Mouse (Mus musculus): ENCODE measurements around the gene Lpin3. TPM values are rescaled to one million over a fixed set of nuclear protein-coding genes. Genes with fewer than 3 reads are reported as not detected.
A peak's percentile ranks its signal among the peaks of the same experiment; 100 is the strongest.

Gene Lpin3
- total RNA-seq, 2 experiments from 2014 or later: 3.2 to 5.0 TPM

DNA sequence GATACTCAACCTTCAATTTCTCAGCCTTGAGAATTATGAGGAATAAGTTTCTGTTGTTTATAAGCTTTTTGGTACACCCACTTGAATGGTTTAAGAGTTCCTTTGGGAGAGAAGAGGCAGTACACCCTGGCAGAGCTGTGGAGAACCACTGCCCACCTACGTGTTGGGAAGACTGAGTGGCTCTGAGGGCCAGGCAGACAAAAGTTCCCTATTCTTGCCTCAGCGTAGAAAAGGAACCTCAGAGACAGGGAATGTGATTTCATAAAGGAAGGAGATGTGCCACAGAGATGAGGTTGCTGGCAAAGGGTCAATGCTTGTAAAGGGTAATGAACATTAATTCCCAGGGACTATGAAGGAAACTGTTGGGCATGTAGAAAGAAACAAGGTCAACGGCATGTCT lies 74.1 kb downstream of the Lpin3 start:
- no peak for DNase-seq
- intact Hi-C loops (cut with DNase I): no loop called here
- Histone ChIP-seq H3K4me3 (no peak overlapping the region), H3K27ac (no peak overlapping the region)
- no peak for TF ChIP-seq CTCF (IDR thresholded peaks at IDR 0.05)

DNA sequence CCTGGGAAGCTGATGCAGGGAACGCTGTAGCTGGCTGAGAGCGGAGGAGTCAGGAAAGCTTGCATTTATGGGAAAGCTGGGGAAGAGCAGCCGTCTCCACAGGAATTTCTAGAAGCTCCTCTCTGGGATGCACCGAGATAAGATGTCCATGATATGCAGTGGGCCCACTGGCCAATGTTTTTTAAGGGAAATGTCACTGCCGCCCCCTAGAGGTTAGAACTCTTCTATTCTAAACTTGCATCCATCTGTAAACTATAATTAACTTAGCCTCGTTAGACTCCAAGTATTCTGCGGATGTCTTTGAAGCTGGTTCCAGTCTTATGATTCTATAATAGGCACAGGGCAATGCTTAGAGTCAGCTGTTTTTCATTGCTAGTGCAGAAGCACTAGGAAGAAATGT lies 74.9 kb downstream of the Lpin3 start:
- Histone ChIP-seq H3K27ac (peak overlapping the region; percentile 79), H3K4me3 (no peak overlapping the region)
- intact Hi-C loops (cut with DNase I): loop anchor here (5.0 kb wide), 1 partner anchor 358 kb away; no protein-coding TSS in a partner anchor
- TF ChIP-seq CTCF (IDR thresholded peaks at IDR 0.05): peak; percentile 65
- peak; percentile 46 for DNase-seq

Other genes with a start within 250 kb of the Lpin3 start
- gene Top1, start 234.8 kb upstream of the Lpin3 start, total RNA-seq (2021): 10 to 100 TPM; 39.5 to 53.2 TPM
- 10 to 100 TPM; 24.9 to 25.3 TPM for gene Plcg1, start 149.4 kb upstream of the Lpin3 start, total RNA-seq (2021)
- gene Zhx3, start 7.7 kb upstream of the Lpin3 start, total RNA-seq (2021): 10 to 100 TPM; 24.2 to 29.0 TPM
- gene Emilin3, start 31.7 kb downstream of the Lpin3 start, total RNA-seq (2021): under 1 TPM; 0.20 to 0.23 TPM
- 10 to 100 TPM; 18.0 to 21.0 TPM for gene Chd6, start 228.4 kb downstream of the Lpin3 start, total RNA-seq (2021)